Mouse (Mus musculus) ES-E14 (cell line): ENCODE measurements around the gene Me1.

Source experiments
- CHD2 ChIP-seq: IDR thresholded peaks from 2 replicates; pipeline ENCODE4 v1.6.1; 2014; ENCODE audit warnings: mild to moderate bottlenecking, low read depth, low read length, inconsistent platforms
- HCFC1 ChIP-seq: IDR thresholded peaks from 2 replicates; pipeline ENCODE4 v1.6.1; 2012; ENCODE audit warnings: low read length, inconsistent platforms, borderline replicate concordance; ENCODE audit not compliant: insufficient read depth
- MAFK ChIP-seq: IDR thresholded peaks from 2 replicates; pipeline ENCODE4 v1.6.1; 2014; ENCODE audit warnings: mild to moderate bottlenecking, low read depth, low read length, inconsistent platforms; ENCODE audit not compliant: insufficient read depth
- ZC3H11A ChIP-seq: IDR thresholded peaks from 2 replicates; pipeline ENCODE4 v1.6.1; 2012; ENCODE audit warnings: low read depth, mild to moderate bottlenecking, inconsistent platforms, low read length, borderline replicate concordance
- ZNF384 ChIP-seq: IDR thresholded peaks from 2 replicates; pipeline ENCODE4 v1.6.1; 2012; ENCODE audit warnings: low read depth, low read length, inconsistent platforms

- TF ChIP-seq MAFK (no peak), HCFC1 (no peak), ZC3H11A (no peak), ZNF384 (no peak), CHD2 (no peak)
These were observed 44.9 kb downstream of the Me1 start for GRCm38 (mm10) chr9:86650822-86651221.
